Mouse (Mus musculus) cortical plate, adult 2 months (tissue): ENCODE measurements at regions not wholly inside any gene's neighbourhood (a gene's known extent, or its start where the extent isn't known, plus 50 kb on each side); places are given as distances from the start of the nearest gene placed in this dataset.
"Not testable (repeated sequence)": the region's sequence is repeated elsewhere in the genome, so short reads cannot be mapped to it uniquely, and the experiment has no call there.

Experiments
- H3K27ac ChIP-seq: fragments of 200-500 bp; 2 replicates; pipeline ENCODE4 v1.5.1; 2012; ENCODE audit warnings: low read length, control low read depth, inconsistent platforms; ENCODE audit not compliant: insufficient read depth
- H3K4me1 ChIP-seq: fragments of 200-500 bp; 2 replicates; pipeline ENCODE4 v1.6.1; 2011; ENCODE audit warnings: low read length; ENCODE audit not compliant: control insufficient read depth, insufficient read depth
- H3K4me3 ChIP-seq: fragments of 200-500 bp; 2 replicates; pipeline ENCODE4 v1.5.1; 2011; ENCODE audit warnings: mild to moderate bottlenecking, low read length, control low read depth; ENCODE audit not compliant: insufficient read depth
- CTCF ChIP-seq: fragments of 200-500 bp; IDR thresholded peaks from 2 replicates; pipeline ENCODE4 v1.5.1; 2011; ENCODE audit warnings: mild to moderate bottlenecking, control low read depth, low read length; ENCODE audit not compliant: insufficient read depth; ENCODE audit errors: extremely low read depth
- POLR2A ChIP-seq: fragments of 200-500 bp; IDR thresholded peaks from 2 replicates; pipeline ENCODE4 v1.6.1; 2011; ENCODE audit warnings: mild to moderate bottlenecking, low read length, control low read depth; ENCODE audit not compliant: insufficient read depth; ENCODE audit errors: extremely low read depth

DNA sequence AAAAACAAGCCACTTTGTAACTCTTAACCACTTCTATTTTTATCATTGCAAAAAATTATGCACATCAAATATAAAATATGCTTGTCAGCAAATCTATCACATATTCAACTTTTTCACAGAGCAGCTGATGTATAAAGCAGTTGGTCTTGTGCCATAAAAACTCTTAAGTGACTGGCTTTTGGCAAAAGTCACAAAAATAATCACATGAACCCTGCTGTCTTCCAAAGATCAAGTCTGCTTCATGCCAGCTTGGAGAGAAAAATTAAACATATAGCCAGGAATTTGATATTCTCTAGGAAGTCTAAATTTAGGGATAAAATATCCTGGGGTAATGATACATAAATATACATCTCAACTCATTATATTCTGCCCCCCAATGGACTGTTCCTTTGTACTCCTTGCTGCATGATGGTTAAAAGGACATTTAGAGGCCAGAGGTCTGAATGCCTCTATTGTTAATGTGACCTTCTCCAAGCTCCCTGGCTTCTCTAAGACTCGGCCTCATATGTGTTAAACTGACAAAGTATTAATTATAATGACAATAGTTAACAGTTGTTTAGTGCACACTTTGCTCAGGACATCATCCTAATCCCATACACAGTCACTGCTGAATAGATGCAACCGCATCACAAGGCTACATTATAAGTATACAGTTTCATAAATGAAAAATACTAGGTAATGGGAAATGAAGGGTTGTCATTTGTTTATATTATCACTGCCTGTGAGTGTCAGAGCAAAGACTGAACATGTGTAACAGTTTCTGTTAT, 422.9 kb upstream of the Hs3st1 start:
- no peak for TF ChIP-seq CTCF
- TF ChIP-seq POLR2A = no peak
- H3K4me3 ChIP-seq = no peak overlapping the region
- H3K27ac ChIP-seq = no peak overlapping the region
- no peaks in the 10 kb centered on the region for H3K4me1 ChIP-seq

DNA sequence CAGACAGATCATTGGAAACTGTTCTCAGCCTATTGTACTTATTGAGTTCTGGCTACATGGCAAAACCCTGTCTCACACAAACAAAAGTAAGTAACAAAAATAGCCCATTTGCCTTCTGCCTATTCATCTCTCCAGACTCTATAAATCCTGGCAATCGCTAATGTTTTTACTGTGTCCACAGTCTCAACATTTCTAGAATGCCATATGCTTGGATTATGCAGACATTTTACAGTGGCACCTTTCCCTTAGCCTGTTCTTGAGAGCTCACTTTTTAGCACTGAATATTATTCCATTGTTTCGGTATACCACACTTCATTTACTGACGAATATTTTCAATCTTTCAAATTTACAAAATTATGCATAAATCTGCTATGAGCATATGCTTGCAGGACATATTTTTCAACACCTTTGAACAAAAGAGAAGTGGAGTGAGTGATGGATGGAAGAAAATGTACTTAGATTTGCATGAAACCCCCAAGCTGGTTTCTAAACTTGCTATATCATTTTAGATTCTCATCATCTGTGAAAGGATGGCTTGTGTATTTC, 381.5 kb upstream of the Hs3st1 start:
- Histone ChIP-seq H3K27ac (no peak overlapping the region), H3K4me1 (no peaks in the 10 kb centered on the region), H3K4me3 (no peak overlapping the region)
- TF ChIP-seq CTCF (no peak), POLR2A (no peak)

- Histone ChIP-seq H3K4me3 (no peak overlapping the region), H3K4me1 (no peaks in the 10 kb centered on the region), H3K27ac (no peak overlapping the region)
- TF ChIP-seq POLR2A = no peak
- TF ChIP-seq CTCF = peak; percentile 24; the same call in 1 of the 2 replicates
Observed at GRCm38 (mm10) chr5:40124337-40124736, 369.1 kb upstream of the Hs3st1 start.

- no peaks in the 10 kb centered on the region for H3K4me1 ChIP-seq
- H3K27ac ChIP-seq = no peak overlapping the region
- TF ChIP-seq CTCF = no peak
- no peak for TF ChIP-seq POLR2A
- H3K4me3 ChIP-seq = no peak overlapping the region
Observed at GRCm38 (mm10) chr5:40116849-40117248, 361.6 kb upstream of the Hs3st1 start.

- H3K4me3 ChIP-seq, H3K4me1 ChIP-seq, H3K27ac ChIP-seq: not testable (repeated sequence)
Observed at GRCm38 (mm10) chr5:40089576-40089975, 334.3 kb upstream of the Hs3st1 start.

- Histone ChIP-seq H3K4me1 (no peaks in the 10 kb centered on the region), H3K27ac (no peak overlapping the region), H3K4me3 (no peak overlapping the region)
- TF ChIP-seq POLR2A = no peak
- TF ChIP-seq CTCF = no peak
Observed at GRCm38 (mm10) chr5:40045288-40045687, 290.0 kb upstream of the Hs3st1 start.

GRCm38 (mm10) chr5:40034452-40034851, 279.2 kb upstream of the Hs3st1 start:
- Histone ChIP-seq H3K4me3 (no peak overlapping the region), H3K27ac (no peak overlapping the region), H3K4me1 (no peaks in the 10 kb centered on the region)
- TF ChIP-seq CTCF (no peak), POLR2A (no peak)

DNA sequence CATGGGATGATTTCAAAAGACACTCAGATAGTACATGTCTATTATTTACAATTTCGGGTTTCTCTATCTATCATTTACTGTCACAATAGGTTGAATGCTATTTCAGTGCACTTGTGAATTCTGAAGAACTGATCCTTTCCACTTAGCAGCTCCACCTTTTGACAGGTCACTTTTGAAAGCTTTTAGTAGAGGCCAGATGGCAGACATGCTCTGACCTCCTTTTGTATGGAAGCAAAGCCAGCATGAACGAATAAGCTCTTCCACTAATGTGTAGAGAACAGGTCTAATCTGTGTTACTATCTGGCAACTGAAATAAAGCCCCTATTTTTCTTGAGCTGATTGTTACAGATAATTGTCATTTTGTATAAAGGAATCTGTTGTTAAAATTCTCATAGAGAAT, 278.4 kb upstream of the Hs3st1 start:
- no peak for TF ChIP-seq CTCF
- TF ChIP-seq POLR2A = no peak
- no peaks in the 10 kb centered on the region for H3K4me1 ChIP-seq
- H3K4me3 ChIP-seq = no peak overlapping the region
- no peak overlapping the region for H3K27ac ChIP-seq

GRCm38 (mm10) chr5:40030261-40030660, 275.0 kb upstream of the Hs3st1 start:
- Histone ChIP-seq H3K27ac (no peak overlapping the region), H3K4me1 (no peaks in the 10 kb centered on the region), H3K4me3 (no peak overlapping the region)
- no peak for TF ChIP-seq CTCF

DNA sequence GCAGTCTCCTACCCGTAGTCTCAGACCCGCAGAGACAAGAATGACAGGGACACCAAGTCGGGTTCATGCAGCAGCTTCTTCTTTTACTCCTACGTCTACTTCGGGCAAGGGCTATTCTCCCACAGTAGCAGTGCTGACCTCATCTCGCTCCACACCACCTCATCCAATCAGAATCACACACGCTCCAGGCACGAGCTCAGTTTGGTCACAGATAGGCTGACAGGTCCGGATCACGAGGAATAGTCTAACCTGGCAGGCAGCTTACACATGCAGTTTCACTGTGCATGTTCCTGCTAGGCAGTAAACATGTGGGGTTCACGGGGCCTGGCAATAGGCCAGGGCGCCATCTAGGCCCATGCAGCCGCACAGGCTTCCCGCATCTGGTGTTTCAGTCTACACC, 260.7 kb upstream of the Hs3st1 start:
- TF ChIP-seq POLR2A (no peak), CTCF (no peak)
- H3K4me3 ChIP-seq = no peak overlapping the region
- no peaks in the 10 kb centered on the region for H3K4me1 ChIP-seq
- no peak overlapping the region for H3K27ac ChIP-seq
